Comparison of ENCODE assay signal across 12 mouse cellular contexts in genomic region chr13:94576399-94577176, GRCm38 (mm10).
DNase-seq lines count a peak whose midpoint lies in the region; ATAC-seq and TF ChIP-seq lines count a peak whose summit lies in the region.
"Had no signal": no experiment of that assay in that cellular context is flagged by ENCODE, and none has a peak within 500 bp of the region (broad histone marks: within the 10 kb centered on the region; RNA-seq: fewer than 3 reads in every experiment).

No protein-coding gene starts in this region.

- H3K27me3 ChIP-seq in embryonic facial prominence, embryonic 11.5 days (ENCODE audit: control insufficient read depth, insufficient read depth, low read length), result peaks cover 17% of the 10 kb centered on the region
- H3K27me3 ChIP-seq in embryonic facial prominence, embryonic 10.5 days (replicated peaks; ENCODE audit: low read depth, poor library complexity, severe bottlenecking), result peaks cover 90% of the 10 kb centered on the region
- H3K27me3 ChIP-seq in forebrain, embryonic 11.5 days (ENCODE audit: control insufficient read depth, insufficient read depth, low read length), result peaks cover 26% of the 10 kb centered on the region
- H3K27me3 ChIP-seq in hindbrain, embryonic 14.5 days (ENCODE audit: control insufficient read depth, insufficient read depth, low read length), result peaks cover 91% of the 10 kb centered on the region
- peaks cover 12% of the 10 kb centered on the region for H3K27me3 ChIP-seq in midbrain, embryonic 16.5 days (ENCODE audit: control insufficient read depth, insufficient read depth, low read depth, low read length)

- no peak for DNase-seq in embryonic facial prominence, embryonic 11.5 days (ENCODE audit: low spot score)
- no peak for DNase-seq in embryonic facial prominence, embryonic 10.5 days (ENCODE audit: low spot score)
- peak; percentile 62 for DNase-seq in forebrain, embryonic 11.5 days (ENCODE audit: low spot score)
- no peak for DNase-seq in hindbrain, embryonic 14.5 days (ENCODE audit: low spot score)
- DNase-seq in gastrocnemius, postnatal 36 days, result no peak
- DNase-seq in lung, adult 18-20 months, result no peak
- DNase-seq in left cerebral cortex, adult 2 months (ENCODE audit: extremely low spot score in 1 of 2, low spot score in 2 of 2), result no peak
- DNase-seq: adrenal gland, postnatal 36 days; cerebellum, adult 11 months; right cerebral cortex, postnatal 14 days had no signal

- peaks cover 4% of the 10 kb centered on the region; the same call in 1 of the 2 replicates for H3K4me1 ChIP-seq in embryonic facial prominence, embryonic 11.5 days (ENCODE audit: control insufficient read depth, insufficient read depth, low read length)
- H3K4me1 ChIP-seq in embryonic facial prominence, embryonic 10.5 days, result peaks cover 26% of the 10 kb centered on the region
- H3K4me1 ChIP-seq in forebrain, embryonic 11.5 days (replicated peaks; ENCODE audit: control insufficient read depth, insufficient read depth, low read length), result peaks cover 18% of the 10 kb centered on the region
- peaks cover 24% of the 10 kb centered on the region for H3K4me1 ChIP-seq in hindbrain, embryonic 14.5 days (replicated peaks; ENCODE audit: control insufficient read depth, insufficient read depth, low read length)
- H3K4me1 ChIP-seq in midbrain, embryonic 16.5 days (ENCODE audit: control insufficient read depth, insufficient read depth, low read length), result peaks cover 22% of the 10 kb centered on the region

- no peak overlapping the region for H3K4me3 ChIP-seq in embryonic facial prominence, embryonic 11.5 days (ENCODE audit: low read depth, low read length)
- no peak overlapping the region for H3K4me3 ChIP-seq in embryonic facial prominence, embryonic 10.5 days
- H3K4me3 ChIP-seq in forebrain, embryonic 11.5 days (ENCODE audit: low read depth, low read length), result no peak overlapping the region
- H3K4me3 ChIP-seq in hindbrain, embryonic 14.5 days (replicated peaks; ENCODE audit: low read length), result no peak overlapping the region
- H3K4me3 ChIP-seq in midbrain, embryonic 16.5 days (ENCODE audit: low read depth, low read length), result no peak overlapping the region
- H3K4me3 ChIP-seq in left cerebral cortex, adult 2 months, result no peak overlapping the region
- H3K4me3 ChIP-seq: intestine, embryonic 15.5 days had no signal

- intact Hi-C loops in gastrocnemius, postnatal 36 days (cut with DNase I), result no loop called here
- intact Hi-C loops in left cerebral cortex, adult 2 months (cut with DNase I), result no loop called here

- no peak overlapping the region for H3K27ac ChIP-seq in embryonic facial prominence, embryonic 11.5 days (replicated peaks; ENCODE audit: low read depth, low read length)
- no peak overlapping the region for H3K27ac ChIP-seq in embryonic facial prominence, embryonic 10.5 days (replicated peaks)
- peak overlapping the region; percentile 53; the same call in 1 of the 2 replicates for H3K27ac ChIP-seq in forebrain, embryonic 11.5 days (ENCODE audit: low read depth, low read length)
- H3K27ac ChIP-seq in hindbrain, embryonic 14.5 days, result peak overlapping the region; percentile 8
- H3K27ac ChIP-seq in midbrain, embryonic 16.5 days (ENCODE audit: low read length), result no peak overlapping the region; the same call in 1 of the 2 replicates
- no peak overlapping the region for H3K27ac ChIP-seq in left cerebral cortex, adult 2 months
- H3K27ac ChIP-seq: intestine, embryonic 15.5 days had no signal

- no peak for TF ChIP-seq CTCF in left cerebral cortex, adult 2 months (IDR thresholded peaks at IDR 0.05)

- no peaks in the 10 kb centered on the region for H3K9me3 ChIP-seq in embryonic facial prominence, embryonic 11.5 days (replicated peaks; ENCODE audit: control insufficient read depth, low read length)
- no peaks in the 10 kb centered on the region for H3K9me3 ChIP-seq in embryonic facial prominence, embryonic 10.5 days
- H3K9me3 ChIP-seq in forebrain, embryonic 11.5 days (ENCODE audit: control insufficient read depth, low read length), result no peaks in the 10 kb centered on the region
- H3K9me3 ChIP-seq in hindbrain, embryonic 14.5 days (ENCODE audit: control insufficient read depth, low read length), result no peaks in the 10 kb centered on the region
- no peaks in the 10 kb centered on the region for H3K9me3 ChIP-seq in midbrain, embryonic 16.5 days (replicated peaks; ENCODE audit: control insufficient read depth, low read length, poor library complexity, severe bottlenecking)
- H3K9me3 ChIP-seq: intestine, embryonic 15.5 days had no signal

- WGBS in embryonic facial prominence, embryonic 11.5 days, result 17% methylated on average over 20 of the region's 22 CpGs
- WGBS in embryonic facial prominence, embryonic 10.5 days, result 13% methylated on average over 22 of the region's 22 CpGs
- 9% methylated on average over 20 of the region's 22 CpGs for WGBS in forebrain, embryonic 11.5 days
- 15% methylated on average over 21 of the region's 22 CpGs for WGBS in hindbrain, embryonic 14.5 days
- 12% methylated on average over 20 of the region's 22 CpGs for WGBS in midbrain, embryonic 16.5 days

- H3K4me2 ChIP-seq in embryonic facial prominence, embryonic 11.5 days (ENCODE audit: low read depth, low read length), result no peak overlapping the region
- H3K4me2 ChIP-seq in forebrain, embryonic 11.5 days (ENCODE audit: low read depth, low read length, severe bottlenecking), result peak overlapping the region; percentile 26; the same call in 1 of the 2 replicates
- H3K4me2 ChIP-seq in hindbrain, embryonic 14.5 days (replicated peaks), result peak overlapping the region; percentile 27; the same call in 1 of the 2 replicates
- peak overlapping the region; percentile 36 for H3K4me2 ChIP-seq in midbrain, embryonic 16.5 days (ENCODE audit: low read length)
- H3K4me2 ChIP-seq: intestine, embryonic 15.5 days had no signal

- no peaks in the 10 kb centered on the region for H3K36me3 ChIP-seq in embryonic facial prominence, embryonic 11.5 days (replicated peaks; ENCODE audit: control insufficient read depth, insufficient read depth, low read depth, low read length)
- H3K36me3 ChIP-seq in embryonic facial prominence, embryonic 10.5 days (replicated peaks), result no peaks in the 10 kb centered on the region
- no peaks in the 10 kb centered on the region for H3K36me3 ChIP-seq in forebrain, embryonic 11.5 days (ENCODE audit: control insufficient read depth, insufficient read depth, low read length)
- no peaks in the 10 kb centered on the region for H3K36me3 ChIP-seq in hindbrain, embryonic 14.5 days (replicated peaks; ENCODE audit: control insufficient read depth, insufficient read depth)
- H3K36me3 ChIP-seq in midbrain, embryonic 16.5 days (ENCODE audit: control insufficient read depth, insufficient read depth, low read length), result no peaks in the 10 kb centered on the region
- H3K36me3 ChIP-seq: intestine, embryonic 15.5 days had no signal

- 0 out of 2 replicates have a peak, but pooled peaks have one; percentile 21 for ATAC-seq in embryonic facial prominence, embryonic 11.5 days (replicated peaks; ENCODE audit: insufficient number of reproducible peaks, low FRiP score, low TSS enrichment, low read depth)
- ATAC-seq in forebrain, embryonic 11.5 days (replicated peaks; ENCODE audit: low FRiP score), result peak; percentile 55; the same call in 1 of the 2 replicates
- ATAC-seq in hindbrain, embryonic 14.5 days (ENCODE audit: low FRiP score), result peak; percentile 15
- ATAC-seq in midbrain, embryonic 16.5 days, result peak; percentile 32
- ATAC-seq: intestine, embryonic 15.5 days had no signal

- H3K9ac ChIP-seq in embryonic facial prominence, embryonic 11.5 days (replicated peaks; ENCODE audit: low read length), result no peak overlapping the region
- H3K9ac ChIP-seq in forebrain, embryonic 11.5 days (ENCODE audit: low read length), result no peak overlapping the region
- H3K9ac ChIP-seq in hindbrain, embryonic 14.5 days, result no peak overlapping the region
- no peak overlapping the region for H3K9ac ChIP-seq in midbrain, embryonic 16.5 days (ENCODE audit: low read depth, low read length)
- H3K9ac ChIP-seq: intestine, embryonic 15.5 days had no signal

Comparison
In these comparisons a context has a peak if more than half of its experiments do, and no peak if none do; other contexts are left out.
1. H3K27ac ChIP-seq: peak in forebrain, embryonic 11.5 days (single experiment) and hindbrain, embryonic 14.5 days (single experiment); none in embryonic facial prominence, embryonic 11.5 days (single experiment), embryonic facial prominence, embryonic 10.5 days (single experiment), midbrain, embryonic 16.5 days (single experiment) and left cerebral cortex, adult 2 months (single experiment).
2. Peak in every context shown above with its lines, with median percentiles within 50 percentile points of each other: ATAC-seq.